Mouse (Mus musculus) CH12.LX (cell line): ENCODE measurements around the gene Elane. TPM values are rescaled to one million over a fixed set of nuclear protein-coding genes. Genes with fewer than 3 reads are reported as not detected.

ENCODE experiments used
- DNase-seq: peaks from one replicate; pipeline ENCODE4 v3.0.0-alpha.2; 2013; ENCODE audit errors: extremely low read depth
- H3K27ac ChIP-seq: 2 replicates; pipeline ENCODE4 v1.5.1; 2012; ENCODE audit warnings: low read depth, mild to moderate bottlenecking, control low read depth, moderate library complexity; ENCODE audit not compliant: insufficient read depth
- H3K27me3 ChIP-seq: replicated peaks from 2 replicates; pipeline ENCODE3; 2012; ENCODE audit warnings: inconsistent platforms
- H3K36me3 ChIP-seq, 2 experiments: replicated peaks in 1 of 2; 2 replicates each; pipeline versions ENCODE3 to v1.6.1; 2012; ENCODE audit warnings: inconsistent platforms in 1 of 2, low read length in 1 of 2, mild to moderate bottlenecking in 1 of 2, mixed read lengths in 1 of 2, moderate library complexity in 1 of 2; ENCODE audit not compliant: control insufficient read depth in 1 of 2, insufficient read depth in 1 of 2
- H3K4me1 ChIP-seq, 2 experiments: 2 replicates each; pipeline ENCODE4 v1.6.1; 2012; ENCODE audit warnings: inconsistent platforms in 1 of 2, moderate library complexity in 1 of 2; ENCODE audit not compliant: insufficient read depth in 2 of 2, control insufficient read depth in 1 of 2
- H3K4me2 ChIP-seq: 2 replicates; pipeline ENCODE4 v1.6.1; 2012; ENCODE audit warnings: low read depth, mild to moderate bottlenecking, control low read depth; ENCODE audit not compliant: poor library complexity, insufficient read depth, severe bottlenecking
- H3K4me3 ChIP-seq, 3 experiments: fragments of 150-350 bp in 1 of 3; sonication (generic) in 1 of 3; replicated peaks in 1 of 3; 2 replicates each; pipeline versions ENCODE3 to v1.5.1; 2011 to 2012; ENCODE audit warnings: low read depth in 2 of 3, low read length in 2 of 3, mild to moderate bottlenecking in 2 of 3, moderate library complexity in 2 of 3, control low read depth in 1 of 3, improper control_type of control experiment in 1 of 3, inconsistent platforms in 1 of 3, mixed read lengths in 1 of 3; ENCODE audit not compliant: poor library complexity in 1 of 3
- H3K79me2 ChIP-seq: replicated peaks from 2 replicates; pipeline ENCODE4 v1.6.1; 2012; ENCODE audit warnings: mild to moderate bottlenecking, moderate library complexity; ENCODE audit not compliant: control insufficient read depth, poor library complexity, insufficient read depth, severe bottlenecking; ENCODE audit errors: extremely low read depth
- H3K9ac ChIP-seq: 2 replicates; pipeline ENCODE4 v1.6.1; 2012; ENCODE audit warnings: low read depth, mild to moderate bottlenecking, control low read depth, moderate library complexity; ENCODE audit not compliant: insufficient read depth
- H3K9me3 ChIP-seq: replicated peaks from 2 replicates; pipeline ENCODE3; 2012; ENCODE audit warnings: low read length, inconsistent platforms, mixed read lengths
- BHLHE40 ChIP-seq: IDR thresholded peaks from 2 replicates; pipeline ENCODE4 v1.6.1; 2011; ENCODE audit warnings: mild to moderate bottlenecking, low read depth, low read length, improper control_type of control experiment
- CHD1 ChIP-seq: IDR thresholded peaks from 2 replicates; pipeline ENCODE4 v1.6.1; 2012; ENCODE audit warnings: low read depth, low read length, improper control_type of control experiment, inconsistent platforms
- CTCF ChIP-seq, 2 experiments: IDR thresholded peaks in 1 of 2; conservative IDR thresholded peaks in 1 of 2; 2 replicates each; pipeline ENCODE4 v1.5.1; 2011 to 2012; ENCODE audit warnings: low read depth in 2 of 2, low read length in 2 of 2, improper control_type of control experiment in 1 of 2, inconsistent platforms in 1 of 2, mild to moderate bottlenecking in 1 of 2, moderate library complexity in 1 of 2
- E2F4 ChIP-seq: IDR thresholded peaks from 2 replicates; pipeline ENCODE4 v1.6.1; 2011; ENCODE audit warnings: low read depth, low read length, improper control_type of control experiment; ENCODE audit not compliant: insufficient replicate concordance
- ELF1 ChIP-seq: IDR thresholded peaks from 2 replicates; pipeline ENCODE4 v1.6.1; 2014; ENCODE audit warnings: low read depth, mild to moderate bottlenecking, inconsistent platforms, low read length, improper control_type of control experiment
- EP300 ChIP-seq: IDR thresholded peaks from 2 replicates; pipeline ENCODE4 v1.6.1; 2011; ENCODE audit warnings: low read length, improper control_type of control experiment
- ETS1 ChIP-seq: conservative IDR thresholded peaks from 2 replicates; pipeline ENCODE4 v1.6.1; 2012; ENCODE audit warnings: low read depth, mild to moderate bottlenecking, inconsistent platforms, low read length, improper control_type of control experiment, moderate library complexity
- GABPA ChIP-seq: IDR thresholded peaks from 2 replicates; pipeline ENCODE4 v1.6.1; 2012; ENCODE audit warnings: low read depth, low read length, improper control_type of control experiment, inconsistent platforms; ENCODE audit not compliant: insufficient replicate concordance
- HCFC1 ChIP-seq: IDR thresholded peaks from 2 replicates; pipeline ENCODE4 v1.6.1; 2012; ENCODE audit warnings: low read depth, mild to moderate bottlenecking, inconsistent platforms, low read length, improper control_type of control experiment
- KAT2A ChIP-seq: IDR thresholded peaks from 2 replicates; pipeline ENCODE4 v1.6.1; 2012; ENCODE audit warnings: low read length, improper control_type of control experiment, inconsistent platforms; ENCODE audit not compliant: insufficient replicate concordance
- MEF2A ChIP-seq: IDR thresholded peaks from 2 replicates; pipeline ENCODE4 v1.6.1; 2014; ENCODE audit warnings: low read depth, mild to moderate bottlenecking, inconsistent platforms, low read length, improper control_type of control experiment, borderline replicate concordance
- MXI1 ChIP-seq: IDR thresholded peaks from 2 replicates; pipeline ENCODE4 v1.6.1; 2011; ENCODE audit warnings: mild to moderate bottlenecking, low read depth, low read length, improper control_type of control experiment
- NELFE ChIP-seq: IDR thresholded peaks from 2 replicates; pipeline ENCODE4 v1.6.1; 2011; ENCODE audit warnings: low read depth, low read length, improper control_type of control experiment
- PAX5 ChIP-seq: IDR thresholded peaks from 2 replicates; pipeline ENCODE4 v1.6.1; 2012; ENCODE audit warnings: low read length, inconsistent platforms, mixed read lengths
- POLR2A ChIP-seq: IDR thresholded peaks from 2 replicates; pipeline ENCODE4 v1.6.1; 2011; ENCODE audit warnings: low read depth, mild to moderate bottlenecking, improper control_type of control experiment, low read length
- POLR2AphosphoS2 ChIP-seq: IDR thresholded peaks from 2 replicates; pipeline ENCODE4 v1.6.1; 2011; ENCODE audit warnings: low read depth, low read length, improper control_type of control experiment
- RAD21 ChIP-seq: IDR thresholded peaks from 2 replicates; pipeline ENCODE4 v1.6.1; 2011; ENCODE audit warnings: low read depth, mild to moderate bottlenecking, low read length, improper control_type of control experiment, moderate library complexity
- RCOR1 ChIP-seq: conservative IDR thresholded peaks from 2 replicates; pipeline ENCODE4 v1.6.1; 2012; ENCODE audit warnings: low read depth, mild to moderate bottlenecking, inconsistent platforms, low read length, improper control_type of control experiment
- UBTF ChIP-seq: IDR thresholded peaks from 2 replicates; pipeline ENCODE4 v1.6.1; 2012; ENCODE audit warnings: low read depth, mild to moderate bottlenecking, inconsistent platforms, low read length, improper control_type of control experiment, moderate library complexity
- ZC3H11A ChIP-seq: IDR thresholded peaks from 2 replicates; pipeline ENCODE4 v1.6.1; 2012; ENCODE audit warnings: low read depth, mild to moderate bottlenecking, inconsistent platforms, low read length, improper control_type of control experiment
- ZNF384 ChIP-seq: IDR thresholded peaks from 2 replicates; pipeline ENCODE4 v1.6.1; 2012; ENCODE audit warnings: low read depth, low read length, improper control_type of control experiment, inconsistent platforms
- dilution Hi-C: fragments of 300-500 bp; cut with MboI; formaldehyde crosslinking; loops from 2 replicates; pipeline ENCODE4 v1.14.3; 2020; ENCODE audit warnings: low sequenced_read_pairs; ENCODE audit not compliant: extremely low pct_unique_long_range_greater_than_20kb, extremely low pct_ligation_motif_present
- in situ Hi-C: fragments of 300-500 bp; cut with MboI; formaldehyde crosslinking; loops from 3 replicates; pipeline ENCODE4 v1.14.3; 2019; ENCODE audit warnings: low sequenced_read_pairs, low pct_ligation_motif_present, low pct_unique_long_range_greater_than_20kb, mixed read lengths
- polyA plus RNA-seq: library from polyadenylated mRNA; unstranded; fragments of >175 nt; gene quantifications from 2 replicates; pipeline ENCODE4 v1.2.1, GENCODE M21; 2012; ENCODE audit warnings: low read depth; ENCODE audit not compliant: insufficient read length
- total RNA-seq, 2 experiments: library from RNA; depleted of rRNA; stranded (reverse); fragments of 300-350 nt in 1 of 2; fragments of >200 nt in 1 of 2; gene quantifications; 2 replicates each; pipeline ENCODE4 v1.2.3; 2012 to 2014

Elane gene
- total and polyA plus RNA-seq, 3 experiments: not detected

GRCm38 (mm10) chr10:79912412-79912811 is 26.4 kb downstream of the Elane start:
- in situ Hi-C loops: no loop called here
- Histone ChIP-seq H3K27ac (no peak overlapping the region), H3K4me3 (no peak overlapping the region), H3K4me1 (peaks cover 15 to 41% of the 10 kb centered on the region in 2 experiments), H3K27me3 (no peaks in the 10 kb centered on the region), H3K4me2 (no peak overlapping the region), H3K9ac (no peak overlapping the region), H3K79me2 (no peaks in the 10 kb centered on the region; the same call in 1 of the 2 replicates), H3K36me3 (peaks cover 8 to 46% of the 10 kb centered on the region in 2 experiments), H3K9me3 (no peaks in the 10 kb centered on the region)
- no peak for DNase-seq
- TF ChIP-seq ELF1: no peak
- TF ChIP-seq PAX5: no peak
- no peak for TF ChIP-seq UBTF
- no peak for TF ChIP-seq MXI1
- TF ChIP-seq POLR2A: no peak
- TF ChIP-seq EP300: no peak
- TF ChIP-seq BHLHE40: no peak
- no peak for TF ChIP-seq MEF2A
- TF ChIP-seq CTCF (conservative IDR thresholded peaks at IDR 0.05 in 1 of 2, IDR thresholded peaks at IDR 0.05 in 1 of 2; ENCODE audit: low read depth in 2 of 2, low read length in 2 of 2): no peak
- no peak for TF ChIP-seq RCOR1
- TF ChIP-seq NELFE: no peak
- no peak for TF ChIP-seq GABPA
- TF ChIP-seq ETS1: no peak
- no peak for TF ChIP-seq HCFC1
- TF ChIP-seq POLR2AphosphoS2: no peak
- no peak for TF ChIP-seq KAT2A
- TF ChIP-seq RAD21: no peak
- TF ChIP-seq ZC3H11A: no peak
- TF ChIP-seq E2F4: no peak
- dilution Hi-C loops: no loop called here

DNA sequence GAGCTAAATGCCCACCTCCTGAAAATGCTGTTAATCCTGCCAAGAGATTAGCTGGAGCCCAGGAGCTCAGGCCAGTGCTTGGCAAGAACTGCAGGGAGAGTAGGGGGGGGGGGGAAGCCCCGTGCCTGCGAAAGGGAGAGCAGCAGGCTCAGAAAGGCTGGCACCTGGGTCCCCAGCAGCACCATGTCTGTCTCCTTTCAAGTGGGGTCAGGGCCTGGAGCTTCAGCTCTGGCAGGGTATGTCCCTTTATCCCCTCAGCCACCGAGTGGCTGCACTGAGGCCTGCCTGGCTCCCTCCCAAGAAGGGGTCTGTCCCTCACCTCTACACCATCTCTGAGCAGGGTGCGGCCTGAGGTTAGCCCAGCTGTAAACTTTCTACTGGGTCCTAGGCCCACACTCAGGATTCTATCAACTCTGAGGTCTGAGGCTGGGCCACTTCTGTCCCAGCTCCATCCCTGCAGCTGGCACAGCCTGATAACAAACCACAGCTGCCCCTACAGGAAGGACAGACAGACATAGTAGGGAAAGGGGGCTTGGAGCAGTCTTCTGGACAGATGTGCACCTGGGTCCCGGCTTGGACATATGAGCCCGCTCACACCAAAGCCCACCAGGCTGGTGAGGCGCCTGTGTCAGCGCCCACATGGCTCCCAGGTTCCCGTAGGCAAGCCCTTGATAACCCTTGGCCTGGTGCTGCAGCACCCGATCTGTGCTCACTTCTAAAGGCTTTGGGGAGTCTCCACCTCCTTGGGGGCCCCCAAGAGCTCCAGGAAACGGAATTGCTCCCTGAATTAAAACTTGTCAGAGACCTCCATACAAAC is 28.3 kb downstream of the Elane start:
- TF ChIP-seq CHD1: no peak
- no peak for TF ChIP-seq ZNF384
- TF ChIP-seq E2F4: no peak
- no peak for TF ChIP-seq MXI1
- no peak for TF ChIP-seq RAD21
- no peak overlapping the region for H3K4me3 ChIP-seq
- in situ Hi-C loops: no loop called here
- H3K27me3 ChIP-seq: no peaks in the 10 kb centered on the region
- H3K79me2 ChIP-seq: no peaks in the 10 kb centered on the region; the same call in 1 of the 2 replicates
- DNase-seq: no peak
- H3K36me3 ChIP-seq: peaks cover 8 to 46% of the 10 kb centered on the region in 2 experiments
- no peak overlapping the region for H3K4me2 ChIP-seq
- no peak overlapping the region for H3K27ac ChIP-seq
- dilution Hi-C loops: no loop called here
- H3K9ac ChIP-seq: no peak overlapping the region
- H3K4me1 ChIP-seq: peaks cover 12 to 38% of the 10 kb centered on the region in 2 experiments
- H3K9me3 ChIP-seq: no peaks in the 10 kb centered on the region
